Mouse (Mus musculus): ENCODE results near the gene Taok3.

GRCm38 (mm10) chr5:117196551-117196950 is 76.6 kb downstream of the Taok3 start:
- TF ChIP-seq CTCF (IDR thresholded peaks at IDR 0.05; ENCODE audit: control insufficient read depth, insufficient read depth, insufficient read length) (no peak), MYOD1 (IDR thresholded peaks at IDR 0.05; ENCODE audit: control insufficient read depth, insufficient read length, low read depth) (no peak), FOSL1 (IDR thresholded peaks at IDR 0.05; ENCODE audit: insufficient read depth, low read length, poor library complexity, severe bottlenecking) (no peak), MAX (IDR thresholded peaks at IDR 0.05) (no peak), MYOG (IDR thresholded peaks at IDR 0.05; ENCODE audit: control insufficient read depth, extremely low read depth, insufficient read length) (no peak), USF1 (IDR thresholded peaks at IDR 0.05; ENCODE audit: low read depth) (no peak), CEBPB (IDR thresholded peaks at IDR 0.05; ENCODE audit: low read depth) (no peak)
